Mouse (Mus musculus): Measurements from ENCODE around the gene Lurap1l.

The Lurap1l gene

DNA sequence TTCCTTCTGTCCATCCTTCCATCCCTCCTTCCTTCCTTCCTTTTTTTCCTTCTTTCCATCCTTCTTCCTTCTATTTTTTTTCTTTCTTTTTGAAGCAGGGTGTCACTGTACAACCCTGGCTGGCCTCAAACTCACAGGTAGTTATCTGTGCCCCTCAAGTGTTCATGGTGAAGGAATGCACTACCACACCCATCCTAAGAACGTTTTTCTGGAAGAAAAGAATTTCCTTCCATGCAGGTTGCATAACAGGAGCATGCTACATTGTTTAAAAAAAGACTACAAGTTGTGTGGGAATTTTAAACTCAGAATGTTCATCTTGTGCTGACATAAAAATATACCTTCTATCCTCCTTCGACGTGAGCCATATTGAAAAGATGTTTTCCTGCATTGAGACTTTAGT, 7.4 kb downstream of the Lurap1l start:
- DNase-seq (ENCODE audit: low spot score) = no peak

DNA sequence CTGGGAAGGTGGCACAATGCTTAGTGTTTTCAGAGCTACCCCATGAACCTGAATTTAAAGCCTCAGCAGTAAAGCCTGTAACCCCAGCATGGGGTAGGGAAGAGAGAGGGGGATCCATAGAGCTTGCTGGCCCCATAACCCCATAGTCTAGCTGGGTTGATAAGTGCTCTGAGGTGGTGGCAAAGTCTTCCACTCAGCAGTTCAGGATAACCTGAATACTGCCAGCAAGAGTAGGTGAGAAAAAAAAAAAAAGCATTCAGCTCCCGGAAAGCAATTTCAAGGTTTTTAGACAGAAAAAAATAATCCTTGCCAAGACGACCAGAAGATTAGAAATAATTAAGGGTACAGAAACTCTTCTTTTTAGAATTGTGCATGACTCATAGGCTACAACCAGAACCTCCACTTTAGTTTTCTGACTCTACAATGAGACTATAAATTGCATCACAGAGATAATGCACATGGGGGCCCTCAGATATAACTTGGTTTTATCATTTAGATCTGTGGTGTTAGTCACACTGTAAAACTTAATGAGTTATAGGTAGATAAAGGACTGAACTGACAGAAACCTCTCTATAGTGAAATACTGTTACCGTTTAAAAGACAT, 8.2 kb downstream of the Lurap1l start:
- DNase-seq (ENCODE audit: low spot score) = no peak

DNA sequence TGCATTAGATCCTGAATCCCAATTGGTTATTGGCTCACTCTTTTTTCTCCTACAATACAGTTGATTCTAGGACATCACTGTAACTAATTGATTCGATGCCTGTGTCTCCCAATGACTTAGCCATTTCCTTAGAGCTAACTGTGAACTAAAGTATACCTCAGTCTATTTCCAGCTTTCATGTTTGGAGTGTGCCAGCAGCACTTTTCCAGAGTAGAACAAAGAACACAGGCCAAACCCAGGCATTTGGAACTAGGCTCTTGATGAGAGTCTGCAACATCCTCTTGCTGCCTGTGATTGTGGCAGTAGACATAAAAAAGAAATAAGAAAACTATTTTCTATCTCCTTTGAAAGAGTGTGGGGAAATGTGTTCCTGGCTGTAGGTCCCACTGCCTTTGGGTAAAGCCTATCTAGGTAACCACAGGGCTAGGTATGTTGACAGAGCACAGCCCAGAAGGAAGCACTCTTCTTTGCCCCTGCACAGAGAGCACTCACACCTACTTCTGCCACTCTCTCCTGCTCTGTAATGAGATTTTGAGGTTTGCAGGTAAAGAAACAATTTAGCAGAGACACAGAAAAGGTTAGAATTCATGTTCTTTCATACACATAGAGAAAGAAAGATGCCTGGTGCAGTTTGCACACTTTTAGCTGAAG, 8.9 kb downstream of the Lurap1l start:
- DNase-seq (ENCODE audit: low spot score) = no peak

DNA sequence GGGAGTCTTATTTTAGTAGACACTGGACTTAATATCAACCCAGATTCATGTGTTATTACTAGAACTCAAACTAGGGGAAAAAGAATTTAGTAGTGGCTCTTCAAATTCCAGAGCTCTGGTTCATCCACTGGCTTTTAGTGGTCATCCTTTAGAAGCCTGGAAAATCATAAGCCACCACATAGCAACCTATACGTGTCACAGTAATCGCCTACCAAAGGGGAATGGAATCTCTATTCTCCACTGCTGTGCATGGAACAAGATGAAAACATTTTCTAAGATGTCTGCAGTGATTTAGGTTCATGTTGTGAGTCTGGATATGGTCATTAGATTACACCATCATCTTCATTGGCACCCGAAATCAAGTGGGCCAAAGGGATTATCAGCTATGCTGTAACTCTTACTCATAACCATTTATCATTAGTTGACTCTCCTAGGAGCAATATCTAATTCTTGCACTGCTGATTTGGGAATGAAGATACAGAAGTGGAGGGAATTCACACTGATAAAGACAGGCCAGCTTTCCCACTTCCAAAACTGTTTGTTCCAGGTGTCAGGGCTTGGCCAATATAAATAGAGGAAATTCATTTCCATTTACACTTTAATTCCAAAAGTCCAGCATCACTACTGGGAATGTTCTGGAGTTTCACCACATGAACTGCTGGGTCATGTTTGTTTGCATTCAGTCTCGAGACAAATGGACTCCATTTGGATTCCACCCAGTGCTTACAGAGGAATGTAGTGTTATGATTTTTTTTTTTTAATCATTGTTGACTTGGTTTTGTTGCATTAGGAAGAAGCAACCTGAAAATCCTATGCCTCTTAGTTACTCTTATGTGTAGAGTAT, 11.4 kb downstream of the Lurap1l start:
- no peak for DNase-seq (ENCODE audit: low spot score)

DNA sequence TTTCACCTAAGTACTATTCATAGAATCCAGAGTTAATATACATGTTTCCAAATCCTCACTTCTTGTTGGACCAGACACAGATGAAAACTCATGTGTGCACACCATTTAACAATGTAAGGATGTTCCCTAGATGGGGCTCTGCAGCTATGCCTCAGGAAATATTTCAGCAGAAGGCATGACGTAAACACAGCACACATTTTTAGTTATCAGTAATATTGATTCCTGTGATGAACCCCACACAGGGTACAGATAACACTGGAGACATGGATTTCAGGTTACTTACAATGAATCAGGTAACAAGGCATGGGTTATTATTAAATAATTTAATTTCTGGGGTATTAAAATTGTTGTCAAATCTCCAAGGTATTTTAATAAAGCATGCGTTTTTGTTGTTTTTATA, 12.2 kb downstream of the Lurap1l start:
- no peak for DNase-seq (ENCODE audit: low spot score)

DNA sequence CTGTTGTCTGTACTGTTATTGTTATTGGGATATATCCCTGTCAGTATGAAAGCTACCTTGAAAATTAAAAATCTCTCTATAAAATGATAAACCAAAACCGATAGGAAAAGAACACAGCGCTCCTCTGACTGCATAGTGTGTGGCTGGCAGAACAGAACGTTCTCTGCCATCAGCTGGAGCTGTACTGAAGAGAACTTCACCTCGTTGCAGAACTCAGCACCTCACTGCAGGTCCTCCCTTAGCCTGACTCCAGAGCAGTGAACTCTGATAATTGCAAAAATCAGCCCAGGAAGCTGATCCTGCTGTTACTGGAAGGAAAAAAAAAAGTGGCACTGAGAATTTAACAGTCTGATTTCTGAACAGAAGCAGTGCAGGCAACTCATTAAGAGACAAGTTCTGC, 14.4 kb downstream of the Lurap1l start:
- no peak for DNase-seq (ENCODE audit: low spot score)

DNA sequence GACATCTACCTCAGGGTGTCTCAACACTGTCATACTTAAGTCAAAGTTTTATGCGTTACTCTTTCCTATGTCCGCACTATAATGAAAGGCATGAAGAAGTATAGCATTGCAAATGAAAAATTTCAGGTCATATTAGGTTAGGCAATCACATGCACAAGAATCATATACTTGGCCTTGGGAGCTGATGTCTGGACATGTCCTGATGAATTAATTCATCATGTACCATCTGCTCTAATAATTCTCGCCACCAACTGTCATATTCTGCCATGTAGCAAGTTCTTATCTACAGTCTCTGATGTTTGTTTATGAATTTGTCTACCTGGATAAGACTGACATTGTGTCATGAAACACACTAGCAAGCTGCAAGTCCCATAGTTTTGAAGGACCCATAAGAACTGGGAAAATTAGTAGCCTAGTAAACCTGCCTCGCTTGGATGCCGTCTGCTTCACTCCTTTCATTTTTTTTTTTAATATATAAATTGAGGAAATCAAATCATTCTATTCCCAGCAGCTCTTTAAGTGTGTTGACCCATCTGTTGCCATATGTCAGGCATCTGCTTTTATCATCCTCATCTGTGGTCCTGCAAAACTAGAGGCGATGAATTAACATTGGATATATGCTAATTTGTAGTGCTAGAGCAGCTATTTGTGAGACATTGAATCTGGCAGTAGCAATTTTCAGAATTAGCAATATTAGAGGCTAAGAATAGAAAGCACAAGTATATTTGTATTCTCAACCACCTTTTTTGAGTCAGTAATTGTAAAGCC, 15.5 kb downstream of the Lurap1l start:
- no peak for DNase-seq (ENCODE audit: low spot score)

DNA sequence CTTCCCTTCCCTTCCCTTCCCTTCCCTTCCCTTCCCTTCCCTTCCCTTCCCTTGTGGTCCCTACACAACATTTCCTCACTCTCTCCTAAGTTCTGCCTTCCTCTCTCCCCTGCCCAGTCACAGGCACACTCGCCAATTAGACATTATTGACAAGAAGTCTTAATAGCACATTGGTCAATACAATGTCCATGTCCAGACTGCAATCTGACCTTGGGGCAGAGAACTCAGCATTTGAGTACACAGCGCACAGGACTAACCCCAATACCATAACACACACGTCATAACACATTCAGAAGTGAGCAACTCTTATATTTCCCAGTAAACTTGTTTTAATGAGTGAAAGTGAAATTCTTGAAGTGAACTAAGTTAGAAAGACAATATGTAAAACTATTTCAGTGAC, 24.3 kb downstream of the Lurap1l start:
- no peak for DNase-seq (ENCODE audit: low spot score)

DNA sequence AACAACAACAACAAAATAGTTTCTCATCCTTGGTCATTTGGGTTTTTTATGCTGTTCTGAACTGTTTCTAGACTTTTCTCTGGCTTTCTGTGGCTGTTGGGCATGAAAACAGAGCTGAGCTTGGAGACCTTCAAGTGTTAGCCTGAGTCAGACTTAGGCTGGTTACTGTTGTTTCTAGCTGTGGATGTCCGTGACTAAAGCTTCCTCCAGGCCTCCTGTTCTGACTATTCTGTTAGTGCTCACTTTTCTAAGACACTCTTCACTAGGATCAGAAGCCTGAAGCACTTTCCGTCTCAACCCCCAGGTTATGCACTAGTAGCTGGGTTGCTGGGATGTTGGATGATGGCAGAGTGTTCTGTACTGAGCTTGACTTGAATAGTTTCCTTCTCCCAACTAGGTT, 28.7 kb downstream of the Lurap1l start:
- DNase-seq (ENCODE audit: low spot score) = no peak

DNA sequence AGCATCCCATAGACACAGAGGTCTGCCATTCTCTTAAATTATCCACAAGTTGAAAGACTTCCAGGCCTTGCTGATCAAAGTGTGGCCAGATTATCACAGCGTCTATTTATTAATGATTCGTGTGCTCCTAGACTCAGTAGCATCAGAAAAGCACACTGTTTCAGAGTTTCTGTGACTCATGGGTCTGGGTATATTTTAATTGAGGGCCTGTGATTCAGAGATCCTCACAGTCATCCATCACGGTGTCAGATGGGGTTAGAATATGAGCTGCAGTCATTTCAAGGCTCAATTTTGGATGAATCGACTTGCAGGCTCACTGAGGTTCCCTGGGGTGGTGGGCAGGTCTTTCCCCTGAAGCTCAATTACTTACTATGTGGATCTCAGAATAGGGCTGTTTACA, 30.5 kb downstream of the Lurap1l start:
- DNase-seq (ENCODE audit: low spot score) = no peak

DNA sequence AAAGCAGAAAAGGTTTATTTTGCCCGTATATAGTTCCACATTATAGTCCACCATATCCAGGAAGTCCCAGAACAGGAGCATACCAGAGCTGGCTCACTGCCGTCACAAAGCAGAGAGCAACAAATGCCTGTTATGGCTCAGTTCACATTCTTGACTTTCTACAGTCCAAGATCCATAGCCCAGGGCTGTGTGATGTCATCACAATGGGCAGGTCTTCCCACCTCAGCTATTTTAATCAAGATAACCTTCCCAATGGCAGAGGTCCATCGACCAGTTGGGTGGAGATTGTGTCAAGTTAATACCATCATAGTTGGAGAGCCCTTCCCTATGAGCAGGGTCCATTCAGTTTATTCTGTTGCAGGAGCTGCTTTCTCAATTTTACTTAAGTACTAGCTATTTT, 31.5 kb downstream of the Lurap1l start:
- no peak for DNase-seq (ENCODE audit: low spot score)

DNA sequence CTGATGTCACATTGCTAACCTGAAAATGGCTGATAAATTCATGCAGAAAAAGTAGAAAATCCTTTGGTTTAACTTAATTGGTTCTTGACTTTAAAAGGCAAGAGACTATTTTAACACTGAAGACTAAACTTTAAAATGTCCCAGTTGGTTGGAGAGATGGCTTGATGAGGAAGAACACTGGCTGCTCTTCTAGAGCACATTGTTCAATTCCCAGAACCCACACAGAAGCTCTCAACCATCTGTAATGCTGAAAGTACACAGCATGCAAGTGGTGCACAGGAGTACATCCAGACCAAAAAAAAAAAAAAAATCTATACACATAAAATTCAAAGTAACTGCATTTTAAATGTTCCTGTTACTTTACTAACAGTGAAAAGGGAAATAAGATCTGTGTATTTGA, 34.2 kb downstream of the Lurap1l start:
- no peak for DNase-seq (ENCODE audit: low spot score)

DNA sequence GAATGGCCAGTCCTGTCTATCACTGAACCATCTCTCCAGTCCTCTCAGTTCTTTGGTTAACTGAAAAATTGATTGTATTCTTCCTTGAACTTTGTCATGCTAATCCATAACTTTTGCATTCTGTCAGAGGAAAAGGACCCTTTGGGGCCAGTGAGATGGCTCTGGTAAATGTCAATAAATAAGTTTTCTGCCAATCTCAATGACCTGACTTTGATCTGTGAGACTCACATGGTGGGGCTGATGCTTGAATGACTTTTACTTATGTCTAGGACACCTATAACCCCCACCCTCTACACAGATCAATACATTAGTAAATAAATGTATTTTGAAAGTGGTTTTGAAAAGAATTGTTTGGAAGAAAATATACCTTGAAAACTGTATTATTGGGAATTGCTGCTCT, 38.7 kb downstream of the Lurap1l start:
- DNase-seq (ENCODE audit: low spot score) = no peak

DNA sequence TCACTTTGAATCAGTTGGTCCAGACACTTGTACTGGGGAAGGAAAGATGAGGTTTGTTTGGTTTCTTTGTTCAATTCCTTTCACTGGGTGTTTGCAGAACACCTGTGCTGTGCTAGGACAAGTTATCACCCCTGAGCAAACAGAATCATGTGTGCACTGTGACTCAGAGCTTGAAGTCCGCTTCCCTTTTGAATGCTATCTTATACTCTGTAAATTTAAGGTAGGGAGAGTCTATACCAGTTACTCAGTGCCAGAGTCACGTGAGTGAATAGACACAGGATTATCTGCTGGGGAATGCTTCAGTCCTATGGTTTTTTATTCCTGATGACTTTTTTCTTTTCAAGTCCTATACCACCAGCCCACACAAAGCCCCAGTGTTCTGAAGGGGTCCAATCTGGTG, 39.3 kb downstream of the Lurap1l start:
- no peak for DNase-seq (ENCODE audit: low spot score)

DNA sequence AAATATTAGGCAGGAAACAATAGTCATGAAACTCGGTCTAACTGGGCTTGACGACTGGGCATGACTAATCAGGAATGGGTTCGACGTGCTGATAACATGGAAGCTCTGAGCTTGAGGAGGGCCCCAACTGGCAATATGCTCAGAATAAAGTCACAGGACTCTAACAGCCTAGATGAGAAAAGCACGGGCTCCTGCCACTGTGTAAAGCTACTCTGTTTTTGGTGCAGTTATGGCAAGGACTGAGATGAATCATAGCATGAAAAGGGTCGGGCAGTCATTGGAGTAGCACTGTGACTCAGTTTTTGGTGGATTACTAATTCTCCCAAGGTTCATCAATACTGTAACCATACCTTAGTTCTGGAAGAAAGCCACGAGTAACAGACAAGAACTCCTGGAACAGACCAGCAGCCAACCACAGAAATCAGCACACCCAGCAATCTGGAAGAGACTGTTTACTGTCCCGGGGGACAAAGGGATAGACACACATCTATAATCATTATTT, 39.9 kb downstream of the Lurap1l start:
- no peak for DNase-seq (ENCODE audit: low spot score)

DNA sequence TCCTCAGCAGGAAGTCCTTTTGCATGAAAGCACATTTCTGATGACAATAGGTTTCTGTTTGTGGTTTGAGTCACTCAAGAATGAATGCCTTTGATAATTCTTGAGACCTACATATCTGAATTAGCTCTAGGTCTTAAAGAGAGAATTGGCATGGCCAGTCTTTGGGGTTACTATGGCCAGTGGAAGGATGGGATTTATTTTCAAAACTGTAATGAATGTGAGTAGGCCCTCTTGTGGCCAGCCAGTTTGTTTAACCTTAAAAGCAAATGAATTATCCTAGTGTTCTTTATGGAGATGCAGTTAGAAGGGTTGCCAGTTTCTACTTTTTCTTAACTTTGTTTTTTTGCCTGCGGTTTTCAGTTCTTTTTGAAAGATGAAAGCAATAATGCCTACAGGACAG, 42.2 kb downstream of the Lurap1l start:
- no peak for DNase-seq (ENCODE audit: low spot score)

DNA sequence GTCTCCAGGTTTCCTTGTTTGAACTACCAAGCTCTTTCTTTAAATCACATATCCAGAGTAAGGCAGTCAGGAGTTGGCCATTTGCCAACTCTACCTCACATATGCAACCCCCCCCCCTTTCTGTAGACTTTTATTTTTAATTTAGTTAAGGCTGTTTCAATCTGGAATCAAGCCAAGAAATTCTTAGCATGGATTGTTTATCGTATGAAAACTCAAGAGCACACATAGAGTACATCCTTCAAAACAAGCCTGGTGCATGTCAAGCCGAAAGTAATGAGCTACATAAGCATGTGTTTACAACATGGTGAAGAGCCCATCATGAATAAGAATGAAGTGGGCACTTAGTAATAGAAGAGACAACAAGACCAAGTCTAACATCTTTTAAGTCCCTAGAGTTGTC, 45.5 kb downstream of the Lurap1l start:
- no peak for DNase-seq (ENCODE audit: low spot score)

DNA sequence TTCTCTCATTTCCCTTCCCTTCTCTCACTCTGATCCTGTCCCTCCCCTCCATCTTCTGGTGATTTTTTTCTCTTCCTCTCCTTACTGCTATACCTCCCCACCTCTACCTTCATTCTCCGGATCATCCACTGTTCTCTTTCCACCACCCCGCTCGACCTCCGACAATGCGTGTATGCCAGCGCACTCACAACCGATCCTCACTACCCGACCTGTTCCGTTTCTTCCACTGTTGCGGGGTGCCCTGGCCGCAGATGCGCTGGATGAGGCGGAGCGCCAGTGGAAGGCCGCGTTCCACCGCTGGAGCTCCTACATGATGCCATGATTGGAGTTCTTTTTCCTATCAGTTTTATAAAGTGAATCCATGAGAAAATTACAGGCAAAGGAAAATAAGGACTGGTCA, 57.1 kb downstream of the Lurap1l start:
- DNase-seq (ENCODE audit: low spot score) = no peak

DNA sequence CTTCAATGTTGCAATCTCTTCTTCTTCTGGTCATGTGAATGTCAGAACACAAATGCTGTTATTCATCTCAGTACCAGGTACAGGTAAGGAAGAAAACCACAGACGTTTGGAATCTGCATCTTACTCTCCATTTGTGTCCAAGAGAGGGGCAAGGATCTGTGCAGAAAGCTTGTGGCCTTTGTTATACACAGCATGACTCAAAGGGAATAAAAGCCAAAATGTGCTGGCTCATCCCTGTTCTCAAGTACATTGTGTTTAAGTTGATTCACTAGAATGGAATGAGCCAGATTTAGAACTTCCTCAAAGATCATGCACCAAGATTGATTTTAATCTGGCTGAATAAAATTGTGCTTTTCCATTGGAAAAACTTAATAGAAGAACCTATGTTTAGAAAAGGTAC, 61.4 kb downstream of the Lurap1l start:
- DNase-seq (ENCODE audit: low spot score) = no peak

DNA sequence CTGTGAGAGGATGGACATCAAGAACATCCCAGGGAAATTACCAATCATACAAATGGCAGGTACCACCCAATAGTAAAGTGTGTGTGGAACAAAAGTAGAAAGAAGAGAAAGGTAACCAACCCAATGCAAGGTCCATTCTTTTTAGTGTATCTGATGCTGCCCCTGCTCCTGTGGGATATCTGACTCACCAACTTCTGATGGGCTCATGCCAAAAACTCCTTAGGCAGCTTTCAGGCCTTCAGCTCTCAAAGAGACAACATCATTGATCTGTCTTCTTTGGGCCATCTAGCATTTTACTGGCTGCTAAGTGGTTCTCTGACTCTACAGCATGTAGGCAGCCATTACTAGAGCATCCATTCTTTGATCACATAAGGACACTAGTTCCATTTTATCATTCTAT, 63.5 kb downstream of the Lurap1l start:
- no peak for DNase-seq (ENCODE audit: low spot score)

DNA sequence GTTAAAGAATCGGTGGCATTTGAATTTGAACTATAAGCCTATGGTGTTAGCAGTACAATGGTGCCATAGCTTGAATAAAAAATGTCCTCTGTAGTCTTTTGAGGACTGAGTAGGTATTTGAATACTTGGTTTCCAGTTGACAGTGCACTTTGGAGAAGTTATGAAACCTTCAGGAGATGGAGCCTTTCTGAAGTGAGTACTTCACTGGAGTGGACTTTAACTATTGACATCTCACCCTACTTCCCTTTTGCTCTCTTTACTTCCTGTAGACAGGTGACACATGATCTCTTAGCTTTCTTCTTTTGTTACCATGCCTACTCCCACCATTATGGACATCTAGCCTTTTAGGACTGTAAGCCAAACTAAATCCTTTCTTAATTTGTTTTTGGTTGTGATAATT, 80.4 kb downstream of the Lurap1l start:
- no peak for DNase-seq (ENCODE audit: low spot score)

DNA sequence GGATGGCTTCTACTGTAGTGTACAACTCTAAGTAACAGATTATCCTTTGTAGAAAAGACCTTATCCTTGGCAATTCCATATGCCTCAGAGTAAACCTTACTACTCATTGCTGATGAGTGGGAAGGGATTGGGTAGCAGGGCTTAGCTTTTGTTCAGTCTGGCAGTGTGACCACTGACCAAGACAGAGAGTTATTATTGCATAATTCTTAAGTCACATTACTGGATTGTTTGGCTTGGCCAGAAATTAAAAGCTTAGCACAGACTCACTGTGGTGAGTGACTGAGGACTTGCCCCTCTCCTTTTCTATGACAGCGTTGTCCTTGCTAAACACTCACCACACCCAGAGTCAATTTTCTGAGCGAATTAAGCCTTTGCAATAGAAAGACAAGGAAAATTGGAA, 93.1 kb downstream of the Lurap1l start:
- DNase-seq (ENCODE audit: low spot score) = no peak
